Mouse (Mus musculus) liver, postnatal 0 days (tissue): Measurements from ENCODE around the gene Gm20873. TPM values are rescaled to one million over a fixed set of nuclear protein-coding genes. Genes with fewer than 3 reads are reported as not detected.
"Not testable (repeated sequence)": the region's sequence is repeated elsewhere in the genome, so short reads cannot be mapped to it uniquely, and the experiment has no call there.

Experiments used
- ATAC-seq: fragments of 200-750 bp; cut with Nextera tagmentation; 2 replicates; pipeline ENCODE4 v1.8.0; 2017; ENCODE audit warnings: mild to moderate bottlenecking, moderate library complexity
- DNase-seq: peaks from one replicate; pipeline ENCODE4 v3.0.0-alpha.2; 2016
- H3K27ac ChIP-seq: fragments of 300-500 bp; sonication (generic); 2 replicates; pipeline ENCODE4 v1.5.1; 2014; ENCODE audit warnings: antibody characterized with exemption, moderate library complexity, mild to moderate bottlenecking, low read depth
- H3K27me3 ChIP-seq: fragments of 300-500 bp; sonication (generic); 2 replicates; pipeline ENCODE4 v1.6.1; 2014; ENCODE audit warnings: low read length, control low read depth, mixed read lengths; ENCODE audit not compliant: insufficient read depth
- H3K36me3 ChIP-seq: fragments of 300-500 bp; sonication (generic); replicated peaks from 2 replicates; pipeline ENCODE4 v1.6.1; 2014; ENCODE audit warnings: mild to moderate bottlenecking, control low read depth, low read length, moderate library complexity, mixed read lengths; ENCODE audit not compliant: insufficient read depth
- H3K4me1 ChIP-seq: fragments of 300-500 bp; sonication (generic); 2 replicates; pipeline ENCODE4 v1.6.1; 2014; ENCODE audit warnings: antibody characterized with exemption, mild to moderate bottlenecking, control low read depth; ENCODE audit not compliant: insufficient read depth
- H3K4me2 ChIP-seq: fragments of 300-500 bp; sonication (generic); 2 replicates; pipeline ENCODE4 v1.6.1; 2014; ENCODE audit warnings: low read depth, mild to moderate bottlenecking, low read length, moderate library complexity, mixed read lengths
- H3K4me3 ChIP-seq: fragments of 300-500 bp; sonication (generic); 2 replicates; pipeline ENCODE4 v1.5.1; 2014; ENCODE audit warnings: low read depth, low read length
- H3K9ac ChIP-seq: fragments of 300-500 bp; sonication (generic); replicated peaks from 2 replicates; pipeline ENCODE4 v1.6.1; 2014; ENCODE audit warnings: mild to moderate bottlenecking, moderate library complexity
- H3K9me3 ChIP-seq: fragments of 300-500 bp; sonication (generic); 2 replicates; pipeline ENCODE4 v1.6.1; 2016; ENCODE audit warnings: mild to moderate bottlenecking, control low read depth, low read length, mixed read lengths
- WGBS: fragments of 180-500 bp; shearing (Covaris S2); extraction: QIAGEN DNeasy Blood & Tissue Kit; methylation state at CpG from one replicate; pipeline ENCODE4 v1.1.7; 2014; ENCODE audit not compliant: insufficient replicate concordance; 5-methylcytosine and 5-hydroxymethylcytosine counted together
- polyA plus RNA-seq: library from polyadenylated mRNA; unstranded; fragments of >200 nt; fragmentation: Nextera tagmentation; extraction: Ambion mirVana; gene quantifications from 2 replicates; pipeline ENCODE4 v1.2.1, GENCODE M21; 2015

Gene Gm20873
- polyA plus RNA-seq: not detected in 2 replicates

GRCm38 (mm10) chrY:6266798-6267197 is at the start of gene Gm20873:
Gene Gm20873 (plus strand): TSS chrY:6267098.
- not testable (repeated sequence) for H3K4me2 ChIP-seq, H3K36me3 ChIP-seq, H3K9ac ChIP-seq, H3K4me1 ChIP-seq, ATAC-seq, H3K9me3 ChIP-seq, H3K27ac ChIP-seq, H3K27me3 ChIP-seq, H3K4me3 ChIP-seq, DNase-seq

DNA sequence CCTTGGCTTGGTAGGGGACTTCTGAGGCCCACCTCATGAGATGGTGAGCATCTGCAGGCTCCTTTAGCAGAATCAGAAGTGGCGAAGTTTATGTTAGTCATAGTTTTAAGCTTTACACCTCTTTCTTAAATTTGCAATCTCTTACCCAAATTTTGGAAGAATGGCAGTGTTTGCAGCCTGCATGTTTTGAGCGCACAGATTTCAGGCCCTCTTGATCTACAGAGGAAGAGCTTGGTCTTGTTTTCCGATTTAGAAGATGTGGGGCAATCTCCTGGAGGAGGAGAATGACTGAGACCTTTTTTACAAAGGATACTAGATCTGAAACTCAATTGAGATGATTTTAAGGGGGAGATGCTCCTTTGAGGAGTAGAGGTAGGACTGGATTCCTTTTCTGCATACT is 29.0 kb upstream of the Gm20873 start, which contains the start of gene Gm21746:
Gene Gm21746 (minus strand): TSS at position 101 of the 400 bp plus-strand sequence.
- not testable (repeated sequence) for H3K9me3 ChIP-seq, H3K27me3 ChIP-seq, H3K4me2 ChIP-seq, H3K4me3 ChIP-seq, H3K27ac ChIP-seq, H3K4me1 ChIP-seq, ATAC-seq, H3K9ac ChIP-seq, DNase-seq, H3K36me3 ChIP-seq
- 79% methylated on average over 2 of the region's 3 CpGs for WGBS

Other genes starting within 250 kb of the Gm20873 start
- not detected in 2 replicates for gene Gm21746, start 29.1 kb upstream of the Gm20873 start, polyA plus RNA-seq